Mouse (Mus musculus): ENCODE measurements around the gene Ndufc1. TPM values are rescaled to one million over a fixed set of nuclear protein-coding genes. Genes with fewer than 3 reads are reported as not detected.
A peak's percentile ranks its signal among the peaks of the same experiment; 100 is the strongest.
"Not testable (repeated sequence)": the region's sequence is repeated elsewhere in the genome, so short reads cannot be mapped to it uniquely, and the experiment has no call there.

The Ndufc1 gene
- polyA plus RNA-seq, 1 experiment from 2014 or later: 715 TPM

GRCm38 (mm10) chr3:51416364-51417134 lies 7.8 kb upstream of the Ndufc1 start:
- Histone ChIP-seq H3K27ac (ENCODE audit: low read depth, low read length) (peak overlapping the region; percentile 88), H3K9me3 (ENCODE audit: control insufficient read depth, low read length) (no peaks in the 10 kb centered on the region), H3K36me3 (ENCODE audit: control insufficient read depth, insufficient read depth, low read length) (no peaks in the 10 kb centered on the region), H3K4me3 (ENCODE audit: low read depth, low read length) (peak overlapping the region; percentile 99), H3K27me3 (ENCODE audit: control insufficient read depth, insufficient read depth, low read length) (no peaks in the 10 kb centered on the region), H3K9ac (ENCODE audit: low read depth, low read length) (peak overlapping the region; percentile 96), H3K4me2 (replicated peaks; ENCODE audit: low read depth, low read length) (peak overlapping the region; percentile 71), H3K4me1 (replicated peaks; ENCODE audit: control insufficient read depth, insufficient read depth, low read length) (no peaks in the 10 kb centered on the region)
- ATAC-seq (ENCODE audit: low FRiP score) (peak; percentile 63), DNase-seq (ENCODE audit: low spot score) (peak; percentile 65)
- under 1% methylated on average over 50 of the region's 68 CpGs for WGBS

- peak overlapping the region; percentile 96 for H3K9ac ChIP-seq (ENCODE audit: low read depth, low read length)
- H3K4me1 ChIP-seq (replicated peaks; ENCODE audit: control insufficient read depth, insufficient read depth, low read length): no peaks in the 10 kb centered on the region
- no peaks in the 10 kb centered on the region for H3K27me3 ChIP-seq (ENCODE audit: control insufficient read depth, insufficient read depth, low read length)
- WGBS: 0% methylated on average over 30 of the region's 30 CpGs
- peak overlapping the region; percentile 99 for H3K4me3 ChIP-seq (ENCODE audit: low read depth, low read length)
- H3K4me2 ChIP-seq (replicated peaks; ENCODE audit: low read depth, low read length): peak overlapping the region; percentile 71
- no peaks in the 10 kb centered on the region for H3K9me3 ChIP-seq (ENCODE audit: control insufficient read depth, low read length)
- no peaks in the 10 kb centered on the region for H3K36me3 ChIP-seq (ENCODE audit: control insufficient read depth, insufficient read depth, low read length)
- DNase-seq (ENCODE audit: low spot score) (peak; percentile 62), ATAC-seq (ENCODE audit: low FRiP score) (peak; percentile 68)
- H3K27ac ChIP-seq (ENCODE audit: low read depth, low read length): peak overlapping the region; percentile 88
Measured at GRCm38 (mm10) chr3:51416073-51416363, 7.2 kb upstream of the Ndufc1 start.

GRCm38 (mm10) chr3:51415098-51416072 lies 6.6 kb upstream of the Ndufc1 start, which contains the start of gene Naa15:
Naa15 (plus strand) TSS chr3:51415148.
- Histone ChIP-seq H3K4me3 (ENCODE audit: low read depth, low read length) (peak within 1 kb of the TSS; percentile 99), H3K4me1 (replicated peaks; ENCODE audit: control insufficient read depth, insufficient read depth, low read length) (no peaks in the 10 kb centered on the region), H3K4me2 (replicated peaks; ENCODE audit: low read depth, low read length) (peak within 1 kb of the TSS; percentile 71), H3K27ac (ENCODE audit: low read depth, low read length) (peak within 1 kb of the TSS; percentile 88), H3K36me3 (ENCODE audit: control insufficient read depth, insufficient read depth, low read length) (no peaks in the 10 kb centered on the region), H3K27me3 (ENCODE audit: control insufficient read depth, insufficient read depth, low read length) (no peaks in the 10 kb centered on the region), H3K9me3 (ENCODE audit: control insufficient read depth, low read length) (no peaks in the 10 kb centered on the region), H3K9ac (ENCODE audit: low read depth, low read length) (peak within 1 kb of the TSS; percentile 96)
- ATAC-seq (ENCODE audit: low FRiP score) (peak; percentile 91), DNase-seq (ENCODE audit: low spot score) (peak; percentile 98)
- 6% methylated on average over 43 of the region's 43 CpGs for WGBS

- Histone ChIP-seq H3K27me3 (ENCODE audit: control insufficient read depth, insufficient read depth, low read length) (no peaks in the 10 kb centered on the region), H3K27ac (ENCODE audit: low read depth, low read length) (no peak overlapping the region), H3K4me2 (replicated peaks; ENCODE audit: low read depth, low read length) (no peak overlapping the region), H3K4me3 (ENCODE audit: low read depth, low read length) (no peak overlapping the region), H3K9me3 (ENCODE audit: control insufficient read depth, low read length) (no peaks in the 10 kb centered on the region), H3K4me1 (replicated peaks; ENCODE audit: control insufficient read depth, insufficient read depth, low read length) (no peaks in the 10 kb centered on the region), H3K36me3 (ENCODE audit: control insufficient read depth, insufficient read depth, low read length) (no peaks in the 10 kb centered on the region), H3K9ac (ENCODE audit: low read depth, low read length) (no peak overlapping the region)
- 90% methylated on average over 1 of the region's 1 CpGs for whole genome bisulfite sequencing
- ATAC-seq (ENCODE audit: low FRiP score) (no peak), DNase-seq (ENCODE audit: low spot score) (no peak)
Measured at GRCm38 (mm10) chr3:51413276-51413675, 4.5 kb upstream of the Ndufc1 start.

GRCm38 (mm10) chr3:51412457-51412856 lies 3.7 kb upstream of the Ndufc1 start:
- Histone ChIP-seq H3K9me3 (ENCODE audit: control insufficient read depth, low read length) (no peaks in the 10 kb centered on the region), H3K9ac (ENCODE audit: low read depth, low read length) (no peak overlapping the region), H3K27ac (ENCODE audit: low read depth, low read length) (no peak overlapping the region), H3K27me3 (ENCODE audit: control insufficient read depth, insufficient read depth, low read length) (no peaks in the 10 kb centered on the region), H3K36me3 (ENCODE audit: control insufficient read depth, insufficient read depth, low read length) (no peaks in the 10 kb centered on the region), H3K4me2 (replicated peaks; ENCODE audit: low read depth, low read length) (no peak overlapping the region), H3K4me1 (replicated peaks; ENCODE audit: control insufficient read depth, insufficient read depth, low read length) (peaks cover 3% of the 10 kb centered on the region; the same call in 1 of the 2 replicates), H3K4me3 (ENCODE audit: low read depth, low read length) (no peak overlapping the region)
- 91% methylated on average over 7 of the region's 7 CpGs for WGBS
- DNase-seq (ENCODE audit: low spot score): no peak
- ATAC-seq (ENCODE audit: low FRiP score): no peak

- DNase-seq (ENCODE audit: low spot score): no peak
- peak; percentile 18 for ATAC-seq (ENCODE audit: low FRiP score)
- Histone ChIP-seq H3K9me3 (ENCODE audit: control insufficient read depth, low read length) (no peaks in the 10 kb centered on the region), H3K4me1 (replicated peaks; ENCODE audit: control insufficient read depth, insufficient read depth, low read length) (peaks cover 3% of the 10 kb centered on the region; the same call in 1 of the 2 replicates), H3K4me2 (replicated peaks; ENCODE audit: low read depth, low read length) (peak overlapping the region; percentile 69), H3K27ac (ENCODE audit: low read depth, low read length) (peak overlapping the region; percentile 92), H3K4me3 (ENCODE audit: low read depth, low read length) (peak overlapping the region; percentile 70), H3K9ac (ENCODE audit: low read depth, low read length) (peak overlapping the region; percentile 94), H3K36me3 (ENCODE audit: control insufficient read depth, insufficient read depth, low read length) (0 out of 2 replicates have a peak, but pooled peaks cover 3% of the 10 kb centered on the region), H3K27me3 (ENCODE audit: control insufficient read depth, insufficient read depth, low read length) (no peaks in the 10 kb centered on the region)
- 23% methylated on average over 20 of the region's 20 CpGs for WGBS
Measured at GRCm38 (mm10) chr3:51407870-51408560, 773 bp downstream of the Ndufc1 start.

- Histone ChIP-seq H3K4me3 (ENCODE audit: low read depth, low read length) (no peak overlapping the region), H3K27me3 (ENCODE audit: control insufficient read depth, insufficient read depth, low read length) (no peaks in the 10 kb centered on the region), H3K27ac (ENCODE audit: low read depth, low read length) (no peak overlapping the region), H3K4me1 (replicated peaks; ENCODE audit: control insufficient read depth, insufficient read depth, low read length) (no peaks in the 10 kb centered on the region; the same call in 1 of the 2 replicates), H3K9ac (ENCODE audit: low read depth, low read length) (no peak overlapping the region), H3K4me2 (replicated peaks; ENCODE audit: low read depth, low read length) (no peak overlapping the region), H3K9me3 (ENCODE audit: control insufficient read depth, low read length) (no peaks in the 10 kb centered on the region), H3K36me3 (ENCODE audit: control insufficient read depth, insufficient read depth, low read length) (0 out of 2 replicates have a peak, but pooled peaks cover 3% of the 10 kb centered on the region)
- no peak for ATAC-seq (ENCODE audit: low FRiP score)
- no peak for DNase-seq (ENCODE audit: low spot score)
- 92% methylated on average over 12 of the region's 12 CpGs for WGBS
Measured at GRCm38 (mm10) chr3:51402628-51403027, 6.2 kb downstream of the Ndufc1 start.

GRCm38 (mm10) chr3:51402054-51402453 lies 6.7 kb downstream of the Ndufc1 start:
- not testable (repeated sequence) for H3K27ac ChIP-seq (ENCODE audit: low read depth, low read length); DNase-seq (ENCODE audit: low spot score); H3K4me1 ChIP-seq (replicated peaks; ENCODE audit: control insufficient read depth, insufficient read depth, low read length); H3K27me3 ChIP-seq (ENCODE audit: control insufficient read depth, insufficient read depth, low read length); H3K9ac ChIP-seq (ENCODE audit: low read depth, low read length); ATAC-seq (ENCODE audit: low FRiP score); H3K4me2 ChIP-seq (replicated peaks; ENCODE audit: low read depth, low read length); H3K36me3 ChIP-seq (ENCODE audit: control insufficient read depth, insufficient read depth, low read length); H3K9me3 ChIP-seq (ENCODE audit: control insufficient read depth, low read length); H3K4me3 ChIP-seq (ENCODE audit: low read depth, low read length)
- WGBS: 62% methylated on average over 4 of the region's 4 CpGs
